Mouse (Mus musculus): Measurements from ENCODE around the gene Tollip.

DNA sequence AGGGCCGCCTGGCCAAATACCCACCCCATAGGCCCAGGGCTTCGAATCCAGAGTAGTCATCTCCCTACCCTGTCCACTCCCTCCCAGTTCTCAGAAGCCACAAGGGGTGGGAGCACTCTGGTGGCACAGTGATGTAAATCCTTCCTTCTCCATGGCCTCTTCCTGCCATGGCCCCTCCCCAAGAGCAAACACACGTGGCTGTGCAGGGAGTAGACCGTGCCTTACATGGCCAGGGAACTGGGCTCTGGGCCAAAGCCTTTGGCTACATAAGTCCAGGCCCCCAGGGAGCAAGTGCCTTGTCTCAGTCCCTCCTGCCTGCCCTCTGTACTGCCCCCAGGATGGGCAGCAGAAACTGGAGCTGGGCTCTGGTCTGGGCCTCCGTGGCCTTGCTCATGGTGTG is 79.5 kb downstream of the Tollip start, which contains the start of gene Muc5b:
- TF ChIP-seq CTCF (IDR thresholded peaks at IDR 0.05; ENCODE audit: borderline replicate concordance, control insufficient read depth, extremely low read depth, insufficient read depth, low read length, poor library complexity) (no peak), POLR2A (IDR thresholded peaks at IDR 0.05; ENCODE audit: control insufficient read depth, extremely low read depth, insufficient read depth, low read length, poor library complexity) (no peak)

Data from thymus, adult 2 months (tissue).